Mouse (Mus musculus): ENCODE measurements around the gene Arhgef17.

Gene Arhgef17

GRCm38 (mm10) chr7:100875822-100876221 is 56.1 kb downstream of the Arhgef17 start:
- DNase-seq (ENCODE audit: low read depth, low spot score) = no peak

- no peak for DNase-seq (ENCODE audit: low read depth, low spot score)
Observed at GRCm38 (mm10) chr7:100873197-100873596, 58.7 kb downstream of the Arhgef17 start.

DNA sequence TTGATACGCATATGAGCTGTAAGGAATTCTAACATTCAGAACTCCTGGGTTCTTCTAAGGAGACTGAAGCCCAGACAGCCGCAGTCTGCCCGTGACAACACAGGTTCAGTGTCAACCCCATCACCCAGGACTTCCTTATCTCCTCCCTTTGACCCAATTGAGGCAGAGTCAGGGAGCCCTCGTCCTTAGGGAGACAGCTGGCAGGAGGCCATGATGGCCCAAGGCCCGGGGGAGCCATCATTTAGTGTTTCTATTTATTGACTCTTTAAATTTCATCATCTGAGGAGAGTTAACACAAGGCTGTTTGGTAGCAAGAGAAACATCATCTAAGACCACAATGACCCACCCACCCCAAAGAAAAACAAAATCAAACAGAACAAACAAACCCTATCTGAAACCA is 60.0 kb downstream of the Arhgef17 start:
- no peak for DNase-seq (ENCODE audit: low read depth, low spot score)

- DNase-seq (ENCODE audit: low read depth, low spot score) = no peak
Observed at GRCm38 (mm10) chr7:100871355-100871754, 60.6 kb downstream of the Arhgef17 start.

DNA sequence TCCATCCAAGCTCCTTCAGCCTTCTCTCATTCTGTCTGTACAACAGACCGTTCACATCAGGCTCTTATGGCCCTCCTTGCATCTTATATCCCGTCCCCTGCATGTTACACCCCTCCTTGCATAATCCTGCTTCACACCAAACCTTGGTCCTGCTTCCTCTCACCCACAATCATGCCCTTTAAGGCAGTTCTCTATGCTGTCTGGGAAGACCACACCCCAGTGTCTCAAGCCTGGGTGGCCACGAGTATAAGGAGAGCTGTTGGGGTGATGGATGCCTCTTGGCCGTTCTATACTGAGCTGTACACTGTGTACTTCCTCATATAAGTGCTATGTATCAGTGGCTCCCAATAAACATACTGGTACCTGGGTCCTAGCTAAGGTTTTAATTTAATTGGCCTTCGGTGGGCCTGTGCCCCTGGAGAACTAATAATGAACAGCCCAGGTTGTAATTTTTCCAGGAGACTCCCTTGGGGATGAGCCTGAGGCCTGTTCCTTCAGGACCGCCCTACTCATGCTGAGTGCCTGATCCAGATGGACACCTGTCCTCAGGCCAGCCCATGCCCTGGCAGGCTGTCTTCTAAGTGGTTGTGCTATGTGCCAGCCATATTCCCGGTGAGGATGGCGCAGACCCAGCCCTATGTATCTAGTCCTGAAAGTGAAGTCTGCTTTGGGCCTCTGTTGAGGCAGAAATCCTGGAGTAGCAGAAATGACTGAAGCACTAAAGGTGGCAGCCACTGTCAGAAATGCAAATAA is 61.9 kb downstream of the Arhgef17 start:
- DNase-seq (ENCODE audit: low read depth, low spot score) = no peak

DNA sequence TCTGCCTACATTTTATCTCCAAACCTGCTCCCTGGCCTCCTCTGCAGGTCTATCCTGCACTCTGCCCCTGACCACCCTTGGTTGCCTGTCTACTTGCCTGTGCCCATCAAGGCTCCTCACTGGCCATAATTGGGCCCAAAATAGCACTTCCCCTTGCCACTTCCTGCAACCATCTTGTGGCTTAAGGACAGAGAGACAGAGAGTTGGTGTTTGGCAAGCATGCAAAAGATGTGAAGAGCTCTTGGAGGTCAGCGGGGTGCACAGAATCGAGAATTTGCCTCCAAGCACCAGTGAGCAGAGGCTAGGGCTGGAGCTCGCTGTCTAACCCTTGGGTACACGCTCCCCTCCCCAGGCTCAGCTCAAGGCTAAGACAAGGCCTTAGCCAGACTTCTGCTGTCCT is 63.4 kb downstream of the Arhgef17 start:
- DNase-seq (ENCODE audit: low read depth, low spot score) = no peak

GRCm38 (mm10) chr7:100867561-100867960 is 64.3 kb downstream of the Arhgef17 start:
- DNase-seq (ENCODE audit: low read depth, low spot score) = peak; percentile 31

DNA sequence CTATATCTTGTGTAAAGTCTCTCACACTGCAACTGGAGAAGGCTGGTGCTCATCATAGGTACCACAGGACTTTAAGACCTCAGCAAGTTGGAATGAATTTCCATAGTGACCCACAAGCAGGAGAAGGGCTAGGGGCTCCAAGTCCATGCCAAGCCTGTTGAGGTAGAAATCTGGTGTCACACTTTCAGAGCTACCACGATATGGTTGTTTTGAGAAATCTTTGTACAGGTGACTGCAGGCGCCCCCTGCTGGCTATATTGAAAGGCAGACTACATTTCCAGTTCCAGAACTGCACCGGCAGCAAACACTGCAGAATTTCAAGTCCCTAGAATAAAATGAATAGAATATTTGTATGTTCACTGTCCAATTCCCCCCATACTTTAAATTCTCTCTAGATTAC is 65.2 kb downstream of the Arhgef17 start:
- peak; percentile 81 for DNase-seq (ENCODE audit: low read depth, low spot score)

GRCm38 (mm10) chr7:100862828-100863638 is 68.9 kb downstream of the Arhgef17 start, which contains the start of gene Relt:
Gene Relt (minus strand): TSS chr7:100863446.
- peak; percentile 99 for DNase-seq (ENCODE audit: low read depth, low spot score)

DNA sequence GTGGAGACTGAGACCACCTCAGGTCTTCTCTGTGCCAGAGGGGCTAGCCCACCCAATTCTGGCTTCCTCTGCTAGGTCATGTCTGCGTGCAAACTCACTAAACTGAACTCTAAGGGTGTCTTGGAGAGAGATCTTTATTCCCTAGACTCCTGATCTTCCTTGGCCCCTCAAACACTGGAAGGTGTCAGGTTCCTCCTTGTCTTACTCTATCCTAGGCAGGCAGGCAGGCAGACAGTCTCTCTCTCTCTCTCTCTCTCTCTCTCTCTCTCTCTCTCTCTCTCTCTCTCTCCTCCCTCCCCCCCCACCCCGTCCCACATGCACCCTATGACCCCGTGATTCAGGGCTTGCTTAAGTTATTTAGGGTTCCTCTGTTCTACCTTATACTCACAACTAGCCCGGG is 69.6 kb downstream of the Arhgef17 start:
- no peak for DNase-seq (ENCODE audit: low read depth, low spot score)

GRCm38 (mm10) chr7:100861209-100861608 is 70.7 kb downstream of the Arhgef17 start:
- DNase-seq (ENCODE audit: low read depth, low spot score) = no peak

- no peak for DNase-seq (ENCODE audit: low read depth, low spot score)
Observed at GRCm38 (mm10) chr7:100860450-100860849, 71.5 kb downstream of the Arhgef17 start.

DNA sequence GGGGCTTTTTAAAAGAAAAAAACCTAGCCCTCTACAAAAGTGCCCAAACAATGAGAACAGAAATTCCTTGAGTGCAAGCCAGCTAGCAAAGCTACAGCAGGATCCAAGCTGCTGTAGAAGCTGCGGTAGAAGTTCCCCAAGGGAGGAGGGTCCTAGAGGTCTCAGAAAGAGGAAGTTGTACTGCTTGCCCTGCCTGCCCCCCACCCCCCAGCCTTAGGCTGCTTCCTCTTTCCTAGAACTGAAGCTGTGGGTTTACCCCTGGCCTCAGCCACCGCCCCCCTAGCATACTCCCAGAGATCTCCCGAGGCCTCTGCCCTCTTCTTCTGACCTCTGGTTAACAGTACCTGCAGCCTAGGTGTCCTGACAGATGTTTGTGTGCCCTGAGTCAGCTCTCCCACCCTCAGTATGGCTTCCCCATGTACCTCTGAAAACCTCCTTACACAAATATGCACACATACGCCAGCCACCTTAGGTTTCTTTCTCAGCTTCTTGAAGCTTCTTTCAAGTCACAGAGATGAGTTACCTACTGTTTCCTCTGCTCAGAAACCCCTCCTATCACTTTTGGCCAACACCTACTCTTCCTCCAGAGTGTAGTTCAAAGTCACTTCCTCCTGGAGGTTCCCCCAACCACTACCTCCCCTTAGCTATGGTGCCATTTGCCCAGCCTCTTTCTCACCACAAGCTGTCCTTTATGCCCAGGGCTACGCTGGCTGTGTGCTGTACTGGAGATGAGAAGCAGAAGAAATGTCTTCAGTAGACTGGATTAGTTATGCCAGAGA is 75.9 kb downstream of the Arhgef17 start:
- DNase-seq (ENCODE audit: low read depth, low spot score) = no peak

DNA sequence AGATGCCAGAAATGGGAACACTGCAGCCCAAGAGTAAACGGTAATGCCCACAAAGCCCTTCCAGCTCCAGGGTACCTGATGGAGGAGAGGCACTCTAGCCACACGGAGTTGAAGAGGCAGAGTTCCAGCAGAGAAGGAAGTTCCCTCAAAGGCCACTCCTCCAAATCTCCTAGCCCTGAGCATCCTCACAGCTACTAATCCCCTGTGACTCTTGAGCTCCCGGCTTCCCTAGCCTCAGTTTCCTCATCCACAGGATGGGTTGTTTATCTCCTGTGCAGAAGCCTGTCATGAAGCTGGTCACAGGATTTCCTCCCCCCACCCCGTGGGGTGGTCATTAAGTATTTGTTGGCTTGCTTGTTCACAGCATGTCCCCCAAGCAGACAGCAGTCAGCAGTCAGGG is 76.6 kb downstream of the Arhgef17 start:
- DNase-seq (ENCODE audit: low read depth, low spot score) = no peak

- DNase-seq (ENCODE audit: low read depth, low spot score) = no peak
Observed at GRCm38 (mm10) chr7:100854861-100855260, 77.0 kb downstream of the Arhgef17 start.

GRCm38 (mm10) chr7:100854137-100854814 is 77.6 kb downstream of the Arhgef17 start:
- DNase-seq (ENCODE audit: low read depth, low spot score) = no peak

- DNase-seq (ENCODE audit: low read depth, low spot score) = no peak
Observed at GRCm38 (mm10) chr7:100853396-100853795, 78.5 kb downstream of the Arhgef17 start.

DNA sequence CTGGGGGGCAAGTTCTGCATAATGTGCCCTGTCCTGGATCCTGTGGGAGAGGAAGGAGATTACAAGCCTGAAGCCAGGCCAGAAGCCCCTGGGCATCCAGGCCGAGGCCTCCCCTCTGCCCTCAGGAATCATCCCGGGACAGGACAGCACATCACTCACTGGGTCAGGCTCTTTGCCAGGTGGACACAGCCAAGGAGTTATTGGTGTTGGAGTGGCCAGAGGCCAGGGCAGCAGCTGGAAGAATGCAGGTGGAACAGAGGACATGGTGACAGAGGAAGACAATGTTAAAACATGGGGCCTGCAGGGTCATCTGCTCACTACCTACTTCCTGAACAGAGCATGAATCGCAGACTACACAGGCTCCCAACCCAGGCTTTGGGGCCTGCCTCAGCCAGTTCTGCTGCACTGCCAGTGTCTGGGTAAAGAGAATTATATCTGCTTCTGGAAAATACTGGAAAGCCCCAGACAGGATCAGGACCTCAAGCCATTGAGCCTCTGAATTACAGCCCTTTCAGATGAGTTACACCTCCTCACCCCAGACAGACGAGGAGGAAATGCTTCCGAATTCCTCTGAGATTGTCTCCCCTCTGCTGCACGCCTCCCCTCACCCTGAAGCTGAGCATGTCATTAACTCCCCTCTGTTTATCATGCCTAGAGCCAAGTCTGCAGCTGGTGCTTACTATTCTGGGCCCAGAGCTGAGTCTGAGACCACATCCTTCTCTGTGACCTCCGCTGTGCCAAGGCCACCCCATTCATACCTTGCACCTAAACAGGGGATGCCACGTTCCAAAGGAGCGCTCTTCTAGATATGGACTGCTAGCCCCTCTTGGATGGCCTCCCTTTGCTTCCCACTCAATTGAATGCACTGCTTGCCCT is 80.2 kb downstream of the Arhgef17 start:
- DNase-seq (ENCODE audit: low read depth, low spot score) = no peak

GRCm38 (mm10) chr7:100849508-100849907 is 82.4 kb downstream of the Arhgef17 start:
- no peak for DNase-seq (ENCODE audit: low read depth, low spot score)

- peak; percentile 83 for DNase-seq (ENCODE audit: low read depth, low spot score)
Observed at GRCm38 (mm10) chr7:100848744-100849143, 83.2 kb downstream of the Arhgef17 start.

All from ZHBTc4 (cell line).